Mouse (Mus musculus): Measurements from ENCODE around the gene Phf19. TPM values are rescaled to one million over a fixed set of nuclear protein-coding genes. Genes with fewer than 3 reads are reported as not detected.

Phf19 gene
- total and polyA plus RNA-seq, 3 experiments: 10.2 to 26.2 TPM; not detected in 1

GRCm38 (mm10) chr2:34904849-34905542, 8.8 kb downstream of the Phf19 start:
- Histone ChIP-seq H3K9me3 (replicated peaks; ENCODE audit: insufficient read depth, low read length) (no peaks in the 10 kb centered on the region), H3K27me3 (ENCODE audit: control insufficient read depth in 1 of 2, insufficient read depth in 2 of 2, low read length in 2 of 2) (no peaks in the 10 kb centered on the region), H3K4me1 (ENCODE audit: control insufficient read depth in 1 of 2, insufficient read depth in 2 of 2, low read length in 2 of 2) (peaks cover 0 to 17% of the 10 kb centered on the region in 2 experiments; a peak in 3 of 4 replicates), H3K79me2 (ENCODE audit: control insufficient read depth, insufficient read depth, low read length, poor library complexity) (no peaks in the 10 kb centered on the region), H3K4me3 (ENCODE audit: control insufficient read depth in 1 of 2, insufficient read depth in 1 of 2, low read depth in 2 of 2, low read length in 2 of 2) (peak overlapping the region; percentile 38 to 41; a peak in 3 of 4 replicates), H3K9ac (ENCODE audit: control insufficient read depth, low read depth, low read length, poor library complexity, severe bottlenecking) (peak overlapping the region; percentile 44), H3K36me3 (ENCODE audit: control insufficient read depth in 1 of 2, insufficient read depth in 2 of 2, low read length in 2 of 2) (peaks cover 0 to 8% of the 10 kb centered on the region in 2 experiments; a peak in 2 of 4 replicates), H3K27ac (ENCODE audit: control insufficient read depth, low read depth, low read length) (peak overlapping the region; percentile 18; the same call in 1 of the 2 replicates)
- peak; percentile 26 to 42; a peak in 1 of 4 replicates for TF ChIP-seq POLR2A (IDR thresholded peaks at IDR 0.05; ENCODE audit: control insufficient read depth in 1 of 2, insufficient read depth in 1 of 2, low read depth in 1 of 2, low read length in 2 of 2, poor library complexity in 1 of 2)
- no peak for TF ChIP-seq MAFK (IDR thresholded peaks at IDR 0.05; ENCODE audit: borderline replicate concordance, low read depth, low read length)
- peak; percentile 31; the same call in 1 of the 2 replicates for TF ChIP-seq POLR2AphosphoS2 (IDR thresholded peaks at IDR 0.05; ENCODE audit: low read length)
- TF ChIP-seq ETS1 (IDR thresholded peaks at IDR 0.05; ENCODE audit: low read depth, low read length): peak; percentile 35
- TF ChIP-seq EP300 (IDR thresholded peaks at IDR 0.05; ENCODE audit: low read depth in 1 of 2, low read length in 2 of 2): no peak
- TF ChIP-seq ELF1 (IDR thresholded peaks at IDR 0.05; ENCODE audit: low read depth, low read length): peak; percentile 65; the same call in 1 of the 2 replicates
- TF ChIP-seq MAZ (IDR thresholded peaks at IDR 0.05; ENCODE audit: low read depth, low read length): 0 out of 2 replicates have a peak, but pooled peaks have one; percentile 68
- TF ChIP-seq RAD21 (IDR thresholded peaks at IDR 0.05; ENCODE audit: low read depth, low read length): no peak
- TF ChIP-seq USF2 (IDR thresholded peaks at IDR 0.05; ENCODE audit: borderline replicate concordance in 1 of 2, insufficient read depth in 1 of 2, low read depth in 1 of 2, low read length in 2 of 2): peak in 1 of 2 experiments; percentile 41; a peak in 1 of 4 replicates
- no peak; the same call in 1 of the 2 replicates for TF ChIP-seq TBP (IDR thresholded peaks at IDR 0.05; ENCODE audit: low read depth, low read length)
- TF ChIP-seq SIN3A (IDR thresholded peaks at IDR 0.05; ENCODE audit: low read length): peak; percentile 91
- TF ChIP-seq USF1 (IDR thresholded peaks at IDR 0.05; ENCODE audit: low read depth, low read length): peak; percentile 87
- TF ChIP-seq MAX (IDR thresholded peaks at IDR 0.05; ENCODE audit: low read length): peak; percentile 92
- TF ChIP-seq BHLHE40 (IDR thresholded peaks at IDR 0.05; ENCODE audit: borderline replicate concordance, low read depth, low read length): peak; percentile 60; the same call in 1 of the 2 replicates
- TF ChIP-seq KAT2A (conservative IDR thresholded peaks at IDR 0.05; ENCODE audit: low read depth, low read length): no peak
- no peak for TF ChIP-seq GABPA (IDR thresholded peaks at IDR 0.05; ENCODE audit: low read depth, low read length)
- TF ChIP-seq MYC (IDR thresholded peaks at IDR 0.05; ENCODE audit: low read depth, low read length): peak; percentile 70; the same call in 1 of the 2 replicates
- no peak for TF ChIP-seq CTCF (IDR thresholded peaks at IDR 0.05 in 2 of 3, conservative IDR thresholded peaks at IDR 0.05 in 1 of 3; ENCODE audit: control insufficient read depth in 1 of 3, insufficient read depth in 1 of 3, low read depth in 2 of 3, low read length in 3 of 3, poor library complexity in 1 of 3, severe bottlenecking in 1 of 3)
- TF ChIP-seq MXI1 (IDR thresholded peaks at IDR 0.05; ENCODE audit: low read depth, low read length): peak; percentile 99
- TF ChIP-seq GATA1 (IDR thresholded peaks at IDR 0.05; ENCODE audit: low read depth, low read length): no peak
- DNase-seq (ENCODE audit: low read depth, low spot score): peak; percentile 99

All from MEL (cell line).